Mouse (Mus musculus): ENCODE results near the gene Coa7. TPM values are rescaled to one million over a fixed set of nuclear protein-coding genes. Genes with fewer than 3 reads are reported as not detected.

Coa7 gene
- polyA plus RNA-seq, 1 experiment from 2014 or later = 55.2 TPM

DNA sequence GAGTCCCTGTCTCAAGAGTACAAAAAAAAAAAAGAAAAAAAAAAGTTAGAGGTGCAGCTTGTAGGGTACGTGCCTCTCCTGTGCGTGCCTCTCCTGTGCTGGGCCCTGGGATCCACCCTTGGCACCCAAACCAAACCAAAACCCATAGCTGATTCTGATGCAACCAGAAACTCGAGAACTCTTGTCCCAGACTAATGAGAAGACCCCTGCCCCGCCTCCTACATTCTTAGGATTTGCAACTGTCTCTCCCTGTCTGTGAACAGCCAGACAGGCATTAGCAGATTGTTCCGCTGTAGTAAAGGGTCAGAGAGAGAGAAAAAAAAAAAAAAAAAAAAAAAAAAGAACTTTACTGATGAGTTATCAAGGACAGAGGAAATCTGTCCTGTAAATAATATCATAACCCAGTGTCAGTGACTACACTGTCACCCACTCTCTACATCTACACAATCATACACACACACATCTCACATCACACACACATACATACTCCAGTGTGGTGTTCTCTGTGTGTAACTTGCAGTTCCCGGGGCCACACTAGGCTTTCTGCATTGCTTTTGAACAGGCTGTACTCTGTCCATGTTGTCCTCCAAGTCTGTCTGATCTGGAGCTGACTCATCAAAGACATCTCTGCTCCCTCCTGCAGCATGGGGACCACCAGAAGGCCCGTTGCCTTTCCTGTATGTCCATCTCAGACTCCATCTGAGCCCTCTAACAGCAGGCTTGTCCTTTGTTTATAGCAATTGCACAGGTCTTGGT, 35.6 kb downstream of the Coa7 start:
- Histone ChIP-seq H3K36me3 (ENCODE audit: control insufficient read depth, insufficient read depth, low read length) (no peaks in the 10 kb centered on the region), H3K4me2 (ENCODE audit: low read depth, low read length) (peak overlapping the region; percentile 50), H3K9me3 (replicated peaks; ENCODE audit: control insufficient read depth, low read length) (no peaks in the 10 kb centered on the region), H3K4me3 (replicated peaks; ENCODE audit: low read length) (peak overlapping the region; percentile 21; the same call in 1 of the 2 replicates), H3K4me1 (ENCODE audit: control insufficient read depth, insufficient read depth, low read length) (peaks cover 20% of the 10 kb centered on the region), H3K27ac (ENCODE audit: low read length) (peak overlapping the region; percentile 96), H3K9ac (ENCODE audit: low read length) (peak overlapping the region; percentile 67; the same call in 1 of the 2 replicates), H3K27me3 (ENCODE audit: control insufficient read depth, insufficient read depth, low read length) (no peaks in the 10 kb centered on the region)
- 20% methylated on average over 7 of the region's 7 CpGs for WGBS
- ATAC-seq (ENCODE audit: insufficient read depth, low FRiP score) = peak; percentile 12; the same call in 1 of the 2 replicates

GRCm38 (mm10) chr4:108364111-108364476, 36.2 kb downstream of the Coa7 start:
- H3K27me3 ChIP-seq (ENCODE audit: control insufficient read depth, insufficient read depth, low read length) = no peaks in the 10 kb centered on the region
- H3K4me1 ChIP-seq (ENCODE audit: control insufficient read depth, insufficient read depth, low read length) = peaks cover 21% of the 10 kb centered on the region
- no peaks in the 10 kb centered on the region for H3K9me3 ChIP-seq (replicated peaks; ENCODE audit: control insufficient read depth, low read length)
- no peaks in the 10 kb centered on the region for H3K36me3 ChIP-seq (ENCODE audit: control insufficient read depth, insufficient read depth, low read length)
- 33% methylated on average over 5 of the region's 5 CpGs for WGBS
- H3K4me3 ChIP-seq (replicated peaks; ENCODE audit: low read length) = no peak overlapping the region
- ATAC-seq (ENCODE audit: insufficient read depth, low FRiP score) = no peak
- H3K9ac ChIP-seq (ENCODE audit: low read length) = no peak overlapping the region
- peak overlapping the region; percentile 96 for H3K27ac ChIP-seq (ENCODE audit: low read length)
- no peak overlapping the region for H3K4me2 ChIP-seq (ENCODE audit: low read depth, low read length)

DNA sequence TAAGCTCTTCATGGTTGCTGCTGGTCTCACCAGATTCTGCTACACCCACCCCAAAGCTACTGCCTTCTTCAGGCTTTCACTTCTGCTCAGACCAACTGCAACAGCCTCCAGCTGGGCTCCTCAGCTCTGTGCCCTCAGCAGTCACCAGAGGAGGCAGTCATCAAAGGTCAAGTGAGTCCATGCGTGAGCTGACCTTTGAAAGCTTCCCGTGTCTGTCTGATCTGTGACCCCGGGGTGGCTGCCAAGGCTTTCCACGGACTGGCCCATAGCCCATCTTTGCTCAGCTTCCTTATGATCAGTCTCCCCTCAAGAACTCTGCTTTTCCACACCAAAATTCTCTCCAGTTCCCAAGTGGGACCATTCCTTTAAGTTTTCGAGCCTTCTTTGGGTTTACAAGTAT, 41.3 kb downstream of the Coa7 start:
- H3K4me2 ChIP-seq (ENCODE audit: low read depth, low read length) = no peak overlapping the region
- no peak overlapping the region for H3K27ac ChIP-seq (ENCODE audit: low read length)
- no peak overlapping the region for H3K9ac ChIP-seq (ENCODE audit: low read length)
- no peak overlapping the region for H3K4me3 ChIP-seq (replicated peaks; ENCODE audit: low read length)
- no peak for ATAC-seq (ENCODE audit: insufficient read depth, low FRiP score)
- H3K36me3 ChIP-seq (ENCODE audit: control insufficient read depth, insufficient read depth, low read length) = no peaks in the 10 kb centered on the region
- H3K4me1 ChIP-seq (ENCODE audit: control insufficient read depth, insufficient read depth, low read length) = peaks cover 8% of the 10 kb centered on the region; the same call in 1 of the 2 replicates
- no peaks in the 10 kb centered on the region for H3K27me3 ChIP-seq (ENCODE audit: control insufficient read depth, insufficient read depth, low read length)
- no peaks in the 10 kb centered on the region for H3K9me3 ChIP-seq (replicated peaks; ENCODE audit: control insufficient read depth, low read length)
- WGBS = 36% methylated on average over 5 of the region's 5 CpGs

- Histone ChIP-seq H3K27me3 (ENCODE audit: control insufficient read depth, insufficient read depth, low read length) (no peaks in the 10 kb centered on the region), H3K36me3 (ENCODE audit: control insufficient read depth, insufficient read depth, low read length) (no peaks in the 10 kb centered on the region), H3K4me2 (ENCODE audit: low read depth, low read length) (no peak overlapping the region), H3K9me3 (replicated peaks; ENCODE audit: control insufficient read depth, low read length) (no peaks in the 10 kb centered on the region), H3K4me3 (replicated peaks; ENCODE audit: low read length) (no peak overlapping the region), H3K27ac (ENCODE audit: low read length) (no peak overlapping the region), H3K4me1 (ENCODE audit: control insufficient read depth, insufficient read depth, low read length) (0 out of 2 replicates have a peak, but pooled peaks cover 7% of the 10 kb centered on the region), H3K9ac (ENCODE audit: low read length) (no peak overlapping the region)
- 48% methylated on average over 4 of the region's 4 CpGs for WGBS
- no peak for ATAC-seq (ENCODE audit: insufficient read depth, low FRiP score)
Observed at GRCm38 (mm10) chr4:108370409-108370808, 42.5 kb downstream of the Coa7 start.

DNA sequence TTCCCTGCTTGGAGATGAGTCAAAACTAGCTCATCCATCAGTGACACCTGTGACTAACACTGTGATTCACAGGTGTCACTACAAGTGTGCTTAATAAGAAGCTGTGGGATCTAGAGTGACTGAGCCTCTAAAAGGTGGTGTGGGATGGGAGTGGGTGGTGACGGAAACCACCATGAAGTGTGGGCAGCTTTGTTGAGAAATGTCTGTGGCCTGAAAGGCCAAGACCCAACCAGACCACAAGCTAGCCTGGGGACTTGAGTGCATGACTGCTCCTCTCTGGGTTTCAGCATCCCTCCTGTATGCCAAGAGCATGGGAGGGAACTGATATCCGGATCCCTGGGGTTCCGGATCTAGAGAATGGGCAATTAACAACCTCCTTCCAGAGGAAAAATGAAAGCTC, 43.5 kb downstream of the Coa7 start:
- Histone ChIP-seq H3K9ac (ENCODE audit: low read length) (no peak overlapping the region), H3K4me2 (ENCODE audit: low read depth, low read length) (no peak overlapping the region), H3K4me3 (replicated peaks; ENCODE audit: low read length) (no peak overlapping the region), H3K27ac (ENCODE audit: low read length) (no peak overlapping the region), H3K9me3 (replicated peaks; ENCODE audit: control insufficient read depth, low read length) (no peaks in the 10 kb centered on the region), H3K27me3 (ENCODE audit: control insufficient read depth, insufficient read depth, low read length) (no peaks in the 10 kb centered on the region), H3K36me3 (ENCODE audit: control insufficient read depth, insufficient read depth, low read length) (no peaks in the 10 kb centered on the region), H3K4me1 (ENCODE audit: control insufficient read depth, insufficient read depth, low read length) (0 out of 2 replicates have a peak, but pooled peaks cover 7% of the 10 kb centered on the region)
- no peak for ATAC-seq (ENCODE audit: insufficient read depth, low FRiP score)
- WGBS = 88% methylated on average over 3 of the region's 3 CpGs

GRCm38 (mm10) chr4:108372166-108372565, 44.2 kb downstream of the Coa7 start:
- no peaks in the 10 kb centered on the region for H3K36me3 ChIP-seq (ENCODE audit: control insufficient read depth, insufficient read depth, low read length)
- H3K4me1 ChIP-seq (ENCODE audit: control insufficient read depth, insufficient read depth, low read length) = 0 out of 2 replicates have a peak, but pooled peaks cover 7% of the 10 kb centered on the region
- no peak for ATAC-seq (ENCODE audit: insufficient read depth, low FRiP score)
- no peaks in the 10 kb centered on the region for H3K9me3 ChIP-seq (replicated peaks; ENCODE audit: control insufficient read depth, low read length)
- H3K27me3 ChIP-seq (ENCODE audit: control insufficient read depth, insufficient read depth, low read length) = no peaks in the 10 kb centered on the region
- H3K4me2 ChIP-seq (ENCODE audit: low read depth, low read length) = no peak overlapping the region
- no peak overlapping the region for H3K27ac ChIP-seq (ENCODE audit: low read length)
- no peak overlapping the region for H3K9ac ChIP-seq (ENCODE audit: low read length)
- no peak overlapping the region for H3K4me3 ChIP-seq (replicated peaks; ENCODE audit: low read length)
- WGBS = 61% methylated on average over 3 of the region's 3 CpGs

- Histone ChIP-seq H3K4me2 (ENCODE audit: low read depth, low read length) (no peak overlapping the region), H3K4me1 (ENCODE audit: control insufficient read depth, insufficient read depth, low read length) (no peaks in the 10 kb centered on the region), H3K9ac (ENCODE audit: low read length) (no peak overlapping the region), H3K36me3 (ENCODE audit: control insufficient read depth, insufficient read depth, low read length) (no peaks in the 10 kb centered on the region), H3K9me3 (replicated peaks; ENCODE audit: control insufficient read depth, low read length) (no peaks in the 10 kb centered on the region), H3K27me3 (ENCODE audit: control insufficient read depth, insufficient read depth, low read length) (peaks cover 5% of the 10 kb centered on the region), H3K4me3 (replicated peaks; ENCODE audit: low read length) (no peak overlapping the region), H3K27ac (ENCODE audit: low read length) (no peak overlapping the region)
- WGBS = 79% methylated on average over 3 of the region's 3 CpGs
- no peak for ATAC-seq (ENCODE audit: insufficient read depth, low FRiP score)
Observed at GRCm38 (mm10) chr4:108379476-108379875, 51.5 kb downstream of the Coa7 start.

DNA sequence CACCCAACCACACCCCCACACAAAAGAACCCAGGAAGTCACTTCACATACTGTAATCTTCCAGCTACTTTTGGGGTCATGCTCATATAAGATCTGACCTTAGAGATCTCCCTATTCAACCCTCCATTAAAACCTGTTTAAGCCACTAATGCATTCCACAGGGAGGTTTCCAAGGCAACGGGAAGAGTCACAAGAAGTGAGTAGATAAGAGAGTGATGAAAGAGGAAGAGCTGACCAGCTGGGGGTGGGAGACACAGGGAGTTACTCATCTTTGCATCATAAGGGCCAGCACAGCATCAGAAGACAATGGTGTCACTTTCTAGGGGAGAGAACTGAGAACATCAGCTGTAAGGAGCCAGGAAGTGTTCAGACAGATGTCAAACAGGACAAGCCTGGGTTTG, 52.2 kb downstream of the Coa7 start:
- H3K9ac ChIP-seq (ENCODE audit: low read length) = no peak overlapping the region
- H3K36me3 ChIP-seq (ENCODE audit: control insufficient read depth, insufficient read depth, low read length) = no peaks in the 10 kb centered on the region
- WGBS = 23% methylated on average over 1 of the region's 1 CpGs
- no peak overlapping the region for H3K27ac ChIP-seq (ENCODE audit: low read length)
- H3K4me3 ChIP-seq (replicated peaks; ENCODE audit: low read length) = no peak overlapping the region
- ATAC-seq (ENCODE audit: insufficient read depth, low FRiP score) = no peak
- no peaks in the 10 kb centered on the region for H3K9me3 ChIP-seq (replicated peaks; ENCODE audit: control insufficient read depth, low read length)
- H3K4me2 ChIP-seq (ENCODE audit: low read depth, low read length) = no peak overlapping the region
- peaks cover 5% of the 10 kb centered on the region for H3K27me3 ChIP-seq (ENCODE audit: control insufficient read depth, insufficient read depth, low read length)
- H3K4me1 ChIP-seq (ENCODE audit: control insufficient read depth, insufficient read depth, low read length) = no peaks in the 10 kb centered on the region

- Histone ChIP-seq H3K9ac (ENCODE audit: low read length) (peak within 1 kb of the TSS; percentile 75), H3K9me3 (replicated peaks; ENCODE audit: control insufficient read depth, low read length) (no peaks in the 10 kb centered on the region), H3K27ac (ENCODE audit: low read length) (no peak within 1 kb of the TSS), H3K4me3 (replicated peaks; ENCODE audit: low read length) (peak within 1 kb of the TSS; percentile 52), H3K4me2 (ENCODE audit: low read depth, low read length) (peak within 1 kb of the TSS; percentile 89), H3K27me3 (ENCODE audit: control insufficient read depth, insufficient read depth, low read length) (peaks cover 5% of the 10 kb centered on the region), H3K36me3 (ENCODE audit: control insufficient read depth, insufficient read depth, low read length) (no peaks in the 10 kb centered on the region), H3K4me1 (ENCODE audit: control insufficient read depth, insufficient read depth, low read length) (no peaks in the 10 kb centered on the region; the same call in 1 of the 2 replicates)
- 0 out of 2 replicates have a peak, but pooled peaks have one; percentile 9 for ATAC-seq (ENCODE audit: insufficient read depth, low FRiP score)
- 4% methylated on average over 55 of the region's 55 CpGs for WGBS
Observed at GRCm38 (mm10) chr4:108383183-108383714, 55.3 kb downstream of the Coa7 start, which contains the start of gene Shisal2a. Gene Shisal2a (minus strand): TSS chr4:108383349.
